Mouse (Mus musculus) megakaryocyte-erythroid progenitor cell, adult 5-6 weeks (primary cell): Measurements from ENCODE around the gene Ppp1r3d. TPM values are rescaled to one million over a fixed set of nuclear protein-coding genes. Genes with fewer than 3 reads are reported as not detected.

Source experiments
- ATAC-seq: replicated peaks from 2 replicates; pipeline ENCODE4 v1.8.0; 2016; ENCODE audit warnings: mild to moderate bottlenecking, inconsistent platforms; ENCODE audit not compliant: severe bottlenecking, poor library complexity, low FRiP score, low TSS enrichment
- total RNA-seq, 2 experiments: library from RNA; stranded (forward) in 1 of 2; stranded (reverse) in 1 of 2; fragments of 200-1000, 215-1000 nt in 1 of 2; fragments of >200 nt in 1 of 2; fragmentation: Nextera tagmentation in 1 of 2; gene quantifications; 2 replicates each; pipeline ENCODE4 v1.2.3; 2014 to 2017

The Ppp1r3d gene
- total RNA-seq, 2 experiments from 2014 or later: 0.14 TPM; not detected in 1

DNA sequence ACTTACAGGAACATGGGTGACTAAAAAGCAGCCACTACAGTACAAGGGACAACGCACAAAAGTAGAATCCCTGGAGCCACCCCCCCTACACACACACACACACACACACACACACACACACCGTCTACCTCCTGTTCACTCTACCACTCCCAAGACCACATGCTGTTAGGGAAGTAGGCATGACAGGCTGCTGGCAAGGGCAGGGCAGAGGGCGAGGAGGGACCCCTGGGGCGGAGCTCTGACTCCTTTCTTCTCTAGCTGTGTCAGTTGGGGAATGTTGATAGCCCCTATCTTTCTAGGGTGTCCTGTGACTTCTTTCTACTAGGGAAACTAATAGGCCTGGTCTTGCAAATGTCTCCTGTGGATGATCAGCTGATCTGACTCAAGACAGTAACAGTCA, 2.7 kb upstream of the Ppp1r3d start:
- peak; percentile 48 for ATAC-seq

DNA sequence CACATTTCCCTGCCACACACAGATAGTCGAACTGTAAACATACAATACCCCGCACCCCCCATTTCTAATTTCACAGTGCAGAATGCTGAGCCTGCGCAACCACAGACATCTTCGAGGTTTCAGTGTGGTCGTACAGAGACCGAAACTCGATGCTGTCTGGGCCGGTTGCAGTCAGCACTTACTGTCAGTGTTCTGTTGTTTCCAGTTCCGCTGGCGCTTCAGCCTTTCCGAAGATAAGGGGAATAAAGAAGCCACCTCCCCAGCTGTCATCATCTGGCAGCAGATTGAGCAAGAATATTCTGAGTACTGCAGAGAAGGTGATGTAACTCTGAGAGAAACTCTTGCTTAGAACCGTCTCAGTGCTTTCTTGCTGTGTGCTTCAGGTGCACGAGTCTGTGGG, 2.2 kb upstream of the Ppp1r3d start:
- ATAC-seq: peak; percentile 61

DNA sequence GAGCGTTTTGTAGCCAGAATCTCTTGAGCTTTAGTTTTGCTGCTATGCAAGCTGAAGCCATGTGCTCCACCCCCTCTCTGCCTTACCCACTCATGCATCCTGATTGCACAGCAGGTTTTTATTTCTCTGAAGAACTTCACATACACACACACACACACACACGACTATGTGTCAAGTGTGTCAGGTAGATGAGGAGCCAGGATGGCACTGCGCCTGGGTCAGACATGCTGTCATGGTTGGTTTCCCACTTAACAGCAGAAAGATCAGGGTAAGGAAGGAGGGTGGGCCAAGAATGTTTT, 827 bp upstream of the Ppp1r3d start:
- ATAC-seq: no peak

DNA sequence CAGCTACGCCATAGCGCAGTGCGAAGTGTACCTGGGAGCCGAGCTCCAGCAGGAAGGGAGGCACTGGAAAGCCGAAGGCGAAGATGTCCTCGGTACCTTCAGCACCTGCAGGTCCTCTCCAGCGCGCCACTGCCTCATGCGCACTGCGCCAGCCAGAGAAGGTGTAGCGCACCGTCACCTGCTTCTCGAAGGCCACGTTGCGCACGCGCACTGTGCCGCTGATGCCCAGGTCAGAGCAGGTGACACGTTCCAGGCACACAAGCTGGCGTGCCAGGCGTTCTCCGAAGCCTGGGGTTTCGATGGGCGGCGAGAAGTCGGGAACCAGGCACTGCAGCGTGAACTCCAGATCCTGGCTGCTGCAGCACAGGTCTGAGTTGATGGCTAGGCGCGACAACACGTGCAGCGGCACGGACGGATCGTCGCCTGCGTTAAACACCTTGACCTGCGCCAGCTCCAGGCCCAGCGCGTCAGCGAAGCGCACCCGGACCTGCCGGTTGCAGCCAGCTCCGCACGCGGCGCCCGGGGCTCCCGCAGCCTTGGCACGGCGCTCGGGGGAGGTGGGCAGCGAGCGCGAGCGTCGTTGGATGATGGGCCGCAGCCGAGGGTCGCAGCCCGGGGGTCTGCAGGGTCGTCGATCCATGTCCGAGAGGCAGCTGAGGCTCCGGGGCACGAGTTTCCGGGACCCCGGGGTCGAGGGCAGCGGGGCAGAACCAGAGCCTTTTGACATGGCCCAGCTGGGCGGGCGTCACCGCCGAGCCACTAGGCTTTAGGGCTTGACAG, 601 bp downstream of the Ppp1r3d start:
- ATAC-seq: no peak

DNA sequence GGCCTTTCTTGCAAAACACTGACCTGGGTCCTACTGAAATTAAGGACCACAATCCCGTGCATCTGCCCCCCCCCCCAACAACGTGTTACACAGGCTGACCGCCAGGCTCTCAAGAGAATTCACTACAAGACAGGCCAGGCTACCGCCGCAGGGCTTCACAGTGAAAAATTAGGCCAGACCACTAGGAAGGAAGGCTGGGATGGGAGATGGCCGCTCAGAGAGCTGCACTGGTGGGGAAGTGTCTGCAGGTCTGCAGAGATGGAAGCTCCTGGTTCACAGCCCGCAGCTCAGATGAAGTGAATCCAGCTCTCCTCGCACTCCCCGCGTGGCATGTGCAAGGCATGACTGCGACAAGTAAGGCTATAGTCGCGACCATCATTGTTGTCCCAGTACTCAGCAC, 1.2 kb downstream of the Ppp1r3d start:
- no peak for ATAC-seq

DNA sequence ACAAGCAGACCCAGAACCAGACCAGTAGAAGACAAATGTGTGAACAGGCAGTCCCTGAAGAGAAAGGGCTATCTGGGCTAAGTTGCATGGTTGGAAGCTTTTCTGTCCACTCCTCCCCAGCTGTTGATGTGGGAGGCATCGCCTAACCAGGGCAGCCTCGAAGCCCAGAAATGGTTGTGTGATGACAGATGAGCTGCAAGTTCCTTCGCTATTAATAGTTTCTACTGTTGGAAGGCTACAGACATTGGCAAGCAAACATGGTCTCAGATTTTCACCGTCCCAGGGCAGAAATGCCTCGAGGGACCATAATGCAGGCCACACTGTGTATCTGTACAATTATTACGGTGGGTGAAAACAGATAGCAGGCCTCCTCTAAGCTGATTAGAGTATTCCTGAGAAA, 1.7 kb downstream of the Ppp1r3d start:
- no peak for ATAC-seq

DNA sequence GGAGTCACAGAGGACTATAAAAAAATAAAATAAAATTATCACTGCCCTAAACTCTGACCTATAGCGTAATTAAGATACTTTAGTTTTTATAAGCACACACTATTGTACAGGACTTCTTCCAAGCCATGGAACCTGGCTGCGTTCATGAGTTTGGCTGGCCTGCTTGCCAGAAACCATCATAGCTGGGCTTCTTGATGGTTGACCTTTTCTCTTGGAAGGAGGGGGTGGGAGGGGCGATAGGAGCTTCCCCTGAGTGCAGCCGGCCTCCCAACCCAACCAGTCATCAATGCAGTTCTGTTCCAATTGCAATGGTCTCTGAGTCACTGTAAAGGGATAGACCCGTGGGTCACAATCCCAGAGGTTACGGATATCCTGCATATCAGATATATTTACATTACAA, 4.0 kb downstream of the Ppp1r3d start:
- ATAC-seq: no peak

DNA sequence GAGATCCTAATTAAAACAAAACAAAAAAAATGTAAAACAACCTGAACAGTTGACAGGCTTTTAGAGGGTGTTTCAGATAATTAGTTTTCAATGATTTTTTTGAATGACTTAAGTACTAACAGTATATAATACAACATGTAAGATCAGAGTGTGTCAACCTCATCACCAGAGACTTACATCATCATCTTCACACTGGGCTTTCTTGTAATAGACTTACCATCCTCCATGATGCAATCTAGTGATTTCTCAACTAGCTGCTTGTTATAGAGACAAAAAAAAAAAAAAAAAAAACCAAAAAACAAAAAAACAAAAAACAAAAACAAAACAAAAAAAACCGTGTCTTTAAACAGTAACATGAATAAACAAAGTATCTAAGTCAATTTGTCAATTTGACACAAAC, 5.2 kb downstream of the Ppp1r3d start:
- no peak for ATAC-seq

DNA sequence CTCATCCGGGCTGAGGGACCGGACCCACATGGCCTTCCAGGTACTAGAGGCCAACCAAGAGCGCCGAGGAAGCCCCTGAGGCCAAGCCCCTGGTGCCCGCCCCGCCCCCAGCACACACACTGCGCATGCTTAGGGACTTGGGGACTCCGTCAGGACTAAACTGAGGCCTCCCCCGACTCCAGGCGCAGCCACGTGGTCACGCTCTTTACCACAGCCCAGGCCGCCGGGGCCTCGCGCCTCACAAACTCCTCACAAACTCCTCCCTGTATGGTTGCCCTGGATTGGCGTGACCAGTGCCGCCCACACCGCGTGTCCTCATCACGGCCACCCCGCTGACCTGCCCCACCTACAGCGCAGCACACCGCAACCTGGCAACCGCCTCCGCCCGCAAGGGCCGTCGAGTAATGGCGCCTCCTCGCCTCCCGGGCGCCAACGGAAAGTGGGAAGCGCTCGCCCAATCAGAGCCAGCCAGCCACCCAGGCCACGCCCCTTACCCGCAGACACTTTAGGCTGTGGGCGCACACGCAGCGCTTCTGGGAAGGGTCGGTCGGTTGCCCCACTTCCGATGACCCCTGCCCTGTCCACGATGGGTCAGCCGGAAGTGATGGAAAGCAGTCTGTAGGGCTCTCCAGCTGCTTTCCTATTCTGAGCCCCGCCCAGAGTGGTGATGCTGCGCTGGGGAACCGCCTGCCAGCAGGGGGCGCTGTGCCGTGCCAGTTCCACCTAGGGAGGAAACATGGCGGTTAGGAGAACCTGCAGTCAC, 7.0 kb downstream of the Ppp1r3d start, which contains the start of gene Sycp2:
Sycp2 (minus strand) TSS at position 633 of the 763 bp plus-strand sequence.
- 0 out of 2 replicates have a peak, but pooled peaks have one; percentile 41 for ATAC-seq

Other genes with a start within 250 kb of the Ppp1r3d start
- not detected in 2 replicates for gene Sycp2, start 6.8 kb downstream of the Ppp1r3d start, total RNA-seq (2014; fragmentation: Nextera tagmentation)
- gene Sycp2, start 6.8 kb downstream of the Ppp1r3d start, total RNA-seq (2017): not detected in 2 replicates
- 0.35 and 0.40 TPM in 2 replicates for gene Fam217b, start 52 bp upstream of the Ppp1r3d start, total RNA-seq (2014; fragmentation: Nextera tagmentation)
- 0.91 and 1.6 TPM in 2 replicates for gene Fam217b, start 52 bp upstream of the Ppp1r3d start, total RNA-seq (2017)
- not detected in 2 replicates for gene Cdh26, start 16.1 kb upstream of the Ppp1r3d start, total RNA-seq (2014; fragmentation: Nextera tagmentation)
- not detected in 2 replicates for gene Cdh26, start 16.1 kb upstream of the Ppp1r3d start, total RNA-seq (2017)